Mouse (Mus musculus) CD4-positive, CD25-positive, alpha-beta regulatory T cell (primary cell): Measurements from ENCODE around the gene Fam196b. TPM values are rescaled to one million over a fixed set of nuclear protein-coding genes. Genes with fewer than 3 reads are reported as not detected.

Experiments used
- polyA plus RNA-seq: library from polyadenylated mRNA; unstranded; fragments of 100-300 nt; shearing (Covaris generic); gene quantifications from one replicate; pipeline ENCODE4 v1.2.1, GENCODE M21; 2017

Fam196b gene
- 4.9 TPM for polyA plus RNA-seq

GRCm38 (mm10) chr11:34314534-34315379 lies at the start of gene Fam196b:
Fam196b (plus strand) TSS chr11:34314822.

Other genes with a start within 250 kb of the Fam196b start
- 1.1 TPM for gene 4930469K13Rik, start 216.3 kb upstream of the Fam196b start, polyA plus RNA-seq
- not detected for gene Foxi1, start 106.7 kb upstream of the Fam196b start, polyA plus RNA-seq